Mouse (Mus musculus) MEL (cell line): ENCODE measurements around the gene Fdxr. TPM values are rescaled to one million over a fixed set of nuclear protein-coding genes. Genes with fewer than 3 reads are reported as not detected.

ENCODE experiments used
- DNase-seq: peaks from one replicate; pipeline ENCODE4 v3.0.0; 2011; ENCODE audit warnings: low read depth, low spot score
- H3K27ac ChIP-seq: 2 replicates; pipeline ENCODE4 v1.5.1; 2012; ENCODE audit warnings: low read depth, mild to moderate bottlenecking, control low read depth, low read length, moderate library complexity; ENCODE audit not compliant: control insufficient read depth
- H3K27me3 ChIP-seq, 2 experiments: fragments of 150-350 bp in 1 of 2; sonication (generic) in 1 of 2; 2 replicates each; pipeline ENCODE4 v1.6.1; 2012; ENCODE audit warnings: low read length in 2 of 2, mild to moderate bottlenecking in 2 of 2, improper control_type of control experiment in 1 of 2, moderate library complexity in 1 of 2; ENCODE audit not compliant: insufficient read depth in 2 of 2, control insufficient read depth in 1 of 2
- H3K36me3 ChIP-seq, 2 experiments: 2 replicates each; pipeline ENCODE4 v1.6.1; 2012 to 2014; ENCODE audit warnings: low read length in 2 of 2, improper control_type of control experiment in 1 of 2, inconsistent platforms in 1 of 2, mild to moderate bottlenecking in 1 of 2; ENCODE audit not compliant: insufficient read depth in 2 of 2, control insufficient read depth in 1 of 2
- H3K4me1 ChIP-seq, 2 experiments: fragments of 150-350 bp in 1 of 2; sonication (generic) in 1 of 2; 2 replicates each; pipeline ENCODE4 v1.6.1; 2012; ENCODE audit warnings: low read length in 2 of 2, improper control_type of control experiment in 1 of 2, mild to moderate bottlenecking in 1 of 2; ENCODE audit not compliant: insufficient read depth in 2 of 2, control insufficient read depth in 1 of 2
- H3K4me3 ChIP-seq, 2 experiments: fragments of 150-350 bp in 1 of 2; sonication (generic) in 1 of 2; 2 replicates each; pipeline ENCODE4 v1.5.1; 2012; ENCODE audit warnings: low read depth in 2 of 2, low read length in 2 of 2, mild to moderate bottlenecking in 2 of 2, moderate library complexity in 2 of 2, control low read depth in 1 of 2, improper control_type of control experiment in 1 of 2; ENCODE audit not compliant: control insufficient read depth in 1 of 2, insufficient read depth in 1 of 2
- H3K79me2 ChIP-seq: 2 replicates; pipeline ENCODE4 v1.6.1; 2012; ENCODE audit warnings: mild to moderate bottlenecking, low read length, moderate library complexity; ENCODE audit not compliant: control insufficient read depth, poor library complexity, insufficient read depth
- H3K9ac ChIP-seq: 2 replicates; pipeline ENCODE4 v1.6.1; 2012; ENCODE audit warnings: low read depth, mild to moderate bottlenecking, control low read depth, low read length, moderate library complexity; ENCODE audit not compliant: control insufficient read depth, poor library complexity, severe bottlenecking
- H3K9me3 ChIP-seq: fragments of 150-350 bp; sonication (generic); replicated peaks from 2 replicates; pipeline ENCODE4 v1.6.1; 2012; ENCODE audit warnings: mild to moderate bottlenecking, low read length, improper control_type of control experiment, moderate library complexity; ENCODE audit not compliant: insufficient read depth
- BHLHE40 ChIP-seq: IDR thresholded peaks from 2 replicates; pipeline ENCODE4 v1.6.1; 2012; ENCODE audit warnings: low read depth, mild to moderate bottlenecking, inconsistent platforms, low read length, improper control_type of control experiment, borderline replicate concordance
- CHD1 ChIP-seq: IDR thresholded peaks from 2 replicates; pipeline ENCODE4 v1.6.1; 2012; ENCODE audit warnings: low read depth, mild to moderate bottlenecking, inconsistent platforms, low read length, improper control_type of control experiment
- CHD2 ChIP-seq: IDR thresholded peaks from 2 replicates; pipeline ENCODE4 v1.6.1; 2011; ENCODE audit warnings: low read length, improper control_type of control experiment
- E2F4 ChIP-seq: IDR thresholded peaks from 2 replicates; pipeline ENCODE4 v1.6.1; 2011; ENCODE audit warnings: low read depth, low read length, improper control_type of control experiment, borderline replicate concordance
- ETS1 ChIP-seq: IDR thresholded peaks from 2 replicates; pipeline ENCODE4 v1.6.1; 2012; ENCODE audit warnings: low read depth, mild to moderate bottlenecking, inconsistent platforms, low read length, improper control_type of control experiment, moderate library complexity
- GABPA ChIP-seq: IDR thresholded peaks from 2 replicates; pipeline ENCODE4 v1.6.1; 2012; ENCODE audit warnings: low read depth, mild to moderate bottlenecking, inconsistent platforms, low read length, improper control_type of control experiment, moderate library complexity
- GATA1 ChIP-seq: IDR thresholded peaks from 2 replicates; pipeline ENCODE4 v1.6.1; 2011; ENCODE audit warnings: low read depth, low read length, improper control_type of control experiment
- HCFC1 ChIP-seq: IDR thresholded peaks from 2 replicates; pipeline ENCODE4 v1.6.1; 2012; ENCODE audit warnings: low read depth, mild to moderate bottlenecking, inconsistent platforms, low read length, improper control_type of control experiment, moderate library complexity
- JUND ChIP-seq: IDR thresholded peaks from 2 replicates; pipeline ENCODE4 v1.6.1; 2011; ENCODE audit warnings: low read depth, mild to moderate bottlenecking, improper control_type of control experiment, low read length
- KAT2A ChIP-seq: conservative IDR thresholded peaks from 2 replicates; pipeline ENCODE4 v1.6.1; 2012; ENCODE audit warnings: low read depth, low read length, improper control_type of control experiment, inconsistent platforms
- MAFK ChIP-seq: IDR thresholded peaks from 2 replicates; pipeline ENCODE4 v1.6.1; 2011; ENCODE audit warnings: low read depth, mild to moderate bottlenecking, low read length, improper control_type of control experiment, borderline replicate concordance
- NELFE ChIP-seq: IDR thresholded peaks from 2 replicates; pipeline ENCODE4 v1.6.1; 2011; ENCODE audit warnings: low read depth, low read length, improper control_type of control experiment
- NRF1 ChIP-seq: IDR thresholded peaks from 2 replicates; pipeline ENCODE4 v1.6.1; 2014; ENCODE audit warnings: low read depth, mild to moderate bottlenecking, inconsistent platforms, low read length, improper control_type of control experiment, moderate library complexity; ENCODE audit not compliant: poor library complexity, insufficient read depth, severe bottlenecking
- POLR2A ChIP-seq, 2 experiments: IDR thresholded peaks; 2 replicates each; pipeline ENCODE4 v1.6.1; 2011 to 2012; ENCODE audit warnings: low read length in 2 of 2, mild to moderate bottlenecking in 2 of 2, control low read depth in 1 of 2, improper control_type of control experiment in 1 of 2, low read depth in 1 of 2, moderate library complexity in 1 of 2; ENCODE audit not compliant: control insufficient read depth in 1 of 2, insufficient read depth in 1 of 2, poor library complexity in 1 of 2
- RAD21 ChIP-seq: IDR thresholded peaks from 2 replicates; pipeline ENCODE4 v1.6.1; 2011; ENCODE audit warnings: mild to moderate bottlenecking, low read depth, low read length, improper control_type of control experiment
- SIN3A ChIP-seq: IDR thresholded peaks from 2 replicates; pipeline ENCODE4 v1.6.1; 2012; ENCODE audit warnings: low read length, improper control_type of control experiment, inconsistent platforms
- SMC3 ChIP-seq: IDR thresholded peaks from 2 replicates; pipeline ENCODE4 v1.6.1; 2011; ENCODE audit warnings: low read depth, low read length, improper control_type of control experiment
- TAL1 ChIP-seq: IDR thresholded peaks from 2 replicates; pipeline ENCODE4 v1.6.1; 2012; ENCODE audit warnings: mild to moderate bottlenecking, inconsistent platforms, low read length, moderate library complexity, mixed read lengths
- TBP ChIP-seq: IDR thresholded peaks from 2 replicates; pipeline ENCODE4 v1.8.0; 2011; ENCODE audit warnings: low read depth, low read length, improper control_type of control experiment
- UBTF ChIP-seq: IDR thresholded peaks from 2 replicates; pipeline ENCODE4 v1.6.1; 2012; ENCODE audit warnings: low read depth, mild to moderate bottlenecking, inconsistent platforms, low read length, improper control_type of control experiment, moderate library complexity, borderline replicate concordance; ENCODE audit not compliant: insufficient read depth
- USF1 ChIP-seq: IDR thresholded peaks from 2 replicates; pipeline ENCODE4 v1.6.1; 2014; ENCODE audit warnings: low read depth, mild to moderate bottlenecking, inconsistent platforms, low read length, improper control_type of control experiment, moderate library complexity
- USF2 ChIP-seq, 2 experiments: IDR thresholded peaks; 2 replicates each; pipeline ENCODE4 v1.6.1; 2011 to 2012; ENCODE audit warnings: improper control_type of control experiment in 2 of 2, low read length in 2 of 2, borderline replicate concordance in 1 of 2, inconsistent platforms in 1 of 2, low read depth in 1 of 2, mild to moderate bottlenecking in 1 of 2; ENCODE audit not compliant: insufficient read depth in 1 of 2
- polyA plus RNA-seq, 2 experiments: library from polyadenylated mRNA; stranded (reverse) in 1 of 2; unstranded in 1 of 2; fragments of >175 nt in 1 of 2; fragments of >200 nt in 1 of 2; gene quantifications; 2 replicates each; pipeline versions ENCODE4 v1.2.1 to v1.2.4; 2012; ENCODE audit warnings: low replicate concordance in 2 of 2, low read depth in 1 of 2; ENCODE audit not compliant: insufficient read length in 2 of 2, insufficient read depth in 1 of 2, missing spikeins in 1 of 2
- total RNA-seq: library from RNA; depleted of rRNA; stranded (reverse); fragments of 300-350 nt; gene quantifications from 2 replicates; pipeline ENCODE4 v1.2.3, GENCODE M21; 2012

Gene Fdxr
- total and polyA plus RNA-seq, 3 experiments: 32.7 to 37.7 TPM; not detected in 1

- H3K27ac ChIP-seq: no peak overlapping the region
- no peak overlapping the region for H3K4me3 ChIP-seq
- no peaks in the 10 kb centered on the region for H3K9me3 ChIP-seq
- H3K9ac ChIP-seq: no peak overlapping the region
- no peak for DNase-seq
- H3K36me3 ChIP-seq: no peaks in the 10 kb centered on the region
- no peaks in the 10 kb centered on the region for H3K27me3 ChIP-seq
- no peaks in the 10 kb centered on the region for H3K4me1 ChIP-seq
- H3K79me2 ChIP-seq: no peaks in the 10 kb centered on the region
- TF ChIP-seq KAT2A (no peak), GABPA (no peak), TAL1 (no peak), E2F4 (no peak), NELFE (no peak), SMC3 (no peak), UBTF (no peak), TBP (no peak), JUND (no peak)
These were observed 14.7 kb upstream of the Fdxr start for GRCm38 (mm10) chr11:115291503-115291902.

GRCm38 (mm10) chr11:115290919-115291318 is 14.1 kb upstream of the Fdxr start:
- H3K27ac ChIP-seq: no peak overlapping the region
- no peaks in the 10 kb centered on the region for H3K27me3 ChIP-seq
- TF ChIP-seq USF1: no peak
- TF ChIP-seq RAD21: no peak
- no peak for TF ChIP-seq BHLHE40
- TF ChIP-seq MAFK: no peak
- TF ChIP-seq CHD1: no peak
- TF ChIP-seq SIN3A: no peak
- no peak for TF ChIP-seq NRF1
- TF ChIP-seq USF2 (IDR thresholded peaks at IDR 0.05; ENCODE audit: borderline replicate concordance in 1 of 2, insufficient read depth in 1 of 2, low read depth in 1 of 2, low read length in 2 of 2): no peak
- no peak for TF ChIP-seq POLR2A (IDR thresholded peaks at IDR 0.05; ENCODE audit: control insufficient read depth in 1 of 2, insufficient read depth in 1 of 2, low read depth in 1 of 2, low read length in 2 of 2, poor library complexity in 1 of 2)
- no peak for TF ChIP-seq TAL1
- TF ChIP-seq CHD2: no peak
- TF ChIP-seq HCFC1: no peak
- TF ChIP-seq SMC3: no peak
- TF ChIP-seq GATA1: no peak
- no peak for TF ChIP-seq E2F4
- no peak for TF ChIP-seq ETS1
- TF ChIP-seq, all 39 proteins: peak for 0
- no peaks in the 10 kb centered on the region for H3K9me3 ChIP-seq
- no peaks in the 10 kb centered on the region for H3K36me3 ChIP-seq
- no peaks in the 10 kb centered on the region for H3K4me1 ChIP-seq
- H3K79me2 ChIP-seq: no peaks in the 10 kb centered on the region
- DNase-seq: no peak
- H3K4me3 ChIP-seq: no peak overlapping the region
- no peak overlapping the region for H3K9ac ChIP-seq
